Mouse (Mus musculus) mouse embryonic stem cell (cell line): ENCODE measurements around the gene Tmem182.

Source experiments
- in situ Hi-C, 2 experiments: fragments of 300-500 bp; cut with MboI; formaldehyde crosslinking; loops; 1 replicate in 1 of 2; 3 replicates in 1 of 2; pipeline ENCODE4 v1.14.3; 2019 to 2020; ENCODE audit warnings: low sequenced_read_pairs in 2 of 2, low pct_unique_long_range_greater_than_20kb in 1 of 2, mixed read lengths in 1 of 2; ENCODE audit not compliant: unreplicated experiment in 1 of 2

The Tmem182 gene

DNA sequence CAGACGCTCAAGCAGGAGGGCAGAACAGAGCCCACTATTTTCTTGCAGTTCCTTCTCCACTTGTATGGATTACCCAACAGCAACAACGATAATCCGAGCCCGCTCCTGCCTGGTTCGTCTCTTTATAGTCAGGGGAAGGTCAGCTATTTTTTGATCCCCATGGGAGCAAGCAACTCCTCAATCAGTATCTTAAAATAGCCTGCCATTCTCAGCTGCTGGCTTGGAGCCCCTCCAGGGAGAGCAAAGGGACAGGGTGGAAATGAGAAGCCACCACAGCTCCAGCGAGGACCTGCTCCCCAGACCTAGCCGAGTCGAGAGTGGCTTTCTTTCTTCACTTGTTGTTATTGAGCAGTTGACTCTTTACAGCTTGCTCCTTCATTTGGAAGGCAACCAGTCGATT is at the start of gene Tmem182:
TSS of gene Tmem182 (plus strand) at position 251 of the 400 bp plus-strand sequence.
- in situ Hi-C loops: no loop called here

DNA sequence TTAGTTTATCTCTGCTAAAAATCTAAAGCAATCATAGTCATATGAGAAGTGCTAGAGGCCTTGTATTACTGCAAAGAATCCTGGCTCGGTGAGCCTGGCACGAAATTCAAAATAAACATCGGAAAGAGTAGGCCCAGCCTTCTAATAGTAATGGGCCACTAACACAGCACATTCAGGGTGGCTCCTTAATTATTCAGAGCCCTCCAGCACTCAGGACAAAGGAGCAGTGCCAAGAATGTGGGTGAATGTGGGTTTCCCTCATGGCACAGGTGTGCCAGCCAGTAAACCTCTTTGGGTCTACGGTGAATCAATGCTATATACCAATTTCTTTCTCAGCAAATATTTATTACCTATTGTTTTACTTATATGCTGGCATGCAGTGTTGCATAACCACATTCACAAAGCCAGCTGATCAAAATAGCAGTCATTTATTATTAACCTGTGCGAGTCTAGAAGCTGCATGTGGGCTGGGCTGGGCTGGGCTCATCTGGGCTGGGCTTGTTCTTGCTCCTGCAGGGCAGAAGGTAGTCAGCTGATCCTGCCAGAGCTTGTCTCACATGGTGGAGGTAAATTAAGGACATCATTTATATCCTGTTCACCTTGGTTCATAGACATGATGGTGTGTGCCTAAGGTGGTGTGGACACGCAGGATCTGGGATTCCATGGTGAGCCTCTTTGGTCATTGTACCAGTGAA is 45.5 kb upstream of the Tmem182 start:
- in situ Hi-C loops: loop anchor here in 1 of 2 experiments (25.0 kb wide), 1 partner anchor 173 kb away; the partner anchor contains the start of gene Slc9a4

DNA sequence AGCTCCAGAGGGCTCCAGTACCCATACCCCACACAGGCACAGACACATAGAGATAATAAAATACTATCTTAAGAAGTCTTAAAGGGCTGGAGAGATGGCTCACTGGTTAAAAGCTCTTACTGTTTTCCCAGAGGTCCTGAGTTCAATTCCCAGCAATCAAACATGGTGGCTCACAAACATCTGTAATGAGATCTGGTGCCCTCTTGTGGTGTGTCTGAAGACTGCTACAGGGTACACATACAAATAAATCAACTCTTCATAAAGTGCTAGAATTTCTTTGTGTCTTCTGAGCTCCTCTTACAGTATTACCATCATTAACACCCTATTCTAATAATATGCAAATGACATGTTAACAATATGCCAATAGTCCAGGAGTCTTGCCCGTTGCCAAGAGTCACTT is 41.4 kb upstream of the Tmem182 start:
- in situ Hi-C loops: loop anchor here in 1 of 2 experiments (25.0 kb wide), 1 partner anchor 177 kb away; the partner anchor contains the start of gene Slc9a4

DNA sequence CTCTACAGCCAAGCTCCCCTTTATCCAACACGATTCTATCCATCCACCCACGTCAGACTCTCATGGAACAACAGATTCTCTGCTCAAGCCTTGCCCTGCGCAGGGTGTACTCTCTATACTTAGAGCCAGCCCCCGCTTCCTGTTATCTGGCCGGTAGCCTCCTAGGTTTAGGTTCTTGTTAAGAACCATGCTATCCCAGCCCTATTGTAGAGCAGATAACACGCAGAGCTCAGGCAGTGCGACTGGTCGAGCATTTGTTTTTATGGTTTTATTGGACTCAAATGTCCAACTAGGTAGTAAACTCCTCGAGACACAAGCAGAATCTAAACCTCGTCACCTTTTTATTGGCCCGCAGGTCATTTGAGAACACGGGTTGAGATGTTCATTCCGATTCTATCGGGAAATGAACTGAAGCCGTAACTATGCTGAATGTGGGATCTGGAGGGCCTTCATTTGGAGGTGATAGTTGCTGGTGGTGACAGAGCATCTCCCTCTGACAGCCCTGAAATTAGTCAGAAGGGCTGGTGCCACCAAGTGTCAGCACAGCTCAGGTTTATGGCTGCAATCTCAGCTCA is 40.6 kb upstream of the Tmem182 start:
- in situ Hi-C loops: loop anchor here in 1 of 2 experiments (25.0 kb wide), 1 partner anchor 177 kb away; the partner anchor contains the start of gene Slc9a4

DNA sequence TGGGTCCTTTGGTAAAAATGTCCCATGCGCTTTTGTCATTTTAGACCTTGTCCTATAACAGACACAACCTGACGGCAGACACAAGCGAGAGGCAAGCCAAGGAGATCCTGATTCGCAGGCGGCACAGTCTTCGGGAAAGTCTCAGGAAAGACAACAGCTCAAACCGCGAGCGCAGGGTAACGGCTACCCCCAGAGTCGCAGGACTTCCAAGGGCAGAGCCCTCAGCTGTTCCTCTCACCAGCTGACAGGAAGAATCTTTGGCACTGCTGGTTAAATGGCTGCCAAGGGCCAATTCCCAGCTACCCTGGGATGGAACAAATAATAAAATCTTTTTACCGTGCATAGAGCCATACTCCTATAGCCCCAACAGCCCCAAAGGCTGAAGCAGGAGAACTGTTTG is 39.9 kb upstream of the Tmem182 start:
- in situ Hi-C loops: loop anchor here in 1 of 2 experiments (25.0 kb wide), 1 partner anchor 178 kb away; the partner anchor contains the start of gene Slc9a4

DNA sequence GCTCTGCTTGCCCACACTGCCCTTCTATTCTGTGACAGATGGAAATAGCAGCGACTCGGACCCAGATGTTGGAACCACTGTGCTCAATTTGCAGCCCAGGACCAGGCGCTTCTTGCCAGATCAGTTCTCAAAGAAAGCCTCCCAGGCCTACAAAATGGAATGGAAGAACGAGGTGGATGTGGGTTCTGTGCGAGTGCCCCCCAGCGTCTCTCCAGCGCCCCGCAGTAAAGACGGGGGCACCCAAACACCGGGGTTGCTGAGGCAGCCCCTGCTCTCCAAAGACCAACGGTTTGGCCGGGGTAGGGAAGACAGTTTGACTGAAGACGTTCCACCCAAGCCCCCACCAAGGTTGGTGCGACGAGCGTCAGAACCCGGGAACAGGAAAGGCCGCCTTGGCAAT is 37.8 kb upstream of the Tmem182 start:
- in situ Hi-C loops: loop anchor here in 1 of 2 experiments (25.0 kb wide), 1 partner anchor 180 kb away; the partner anchor contains the start of gene Slc9a4

DNA sequence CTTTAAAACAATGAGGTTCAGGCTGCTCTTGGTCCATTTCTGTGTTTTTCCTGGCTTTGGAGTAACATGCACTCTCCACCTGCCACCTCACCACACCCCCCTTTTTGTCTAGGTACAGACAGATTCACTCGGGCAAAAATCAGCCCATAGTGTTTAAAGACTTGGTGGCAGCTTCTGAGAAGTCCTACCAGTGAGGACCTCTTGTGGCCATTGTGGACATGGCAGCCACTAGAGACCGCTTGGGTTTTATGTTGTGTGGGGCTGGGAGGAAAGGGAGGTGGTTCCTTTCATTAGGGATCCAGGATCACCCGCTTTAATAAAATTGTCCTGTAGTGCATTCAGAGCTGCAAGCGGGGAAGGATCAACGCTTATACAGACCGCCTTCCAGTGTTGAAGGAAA is 36.8 kb upstream of the Tmem182 start:
- in situ Hi-C loops: loop anchor here in 1 of 2 experiments (25.0 kb wide), 1 partner anchor 181 kb away; the partner anchor contains the start of gene Slc9a4

DNA sequence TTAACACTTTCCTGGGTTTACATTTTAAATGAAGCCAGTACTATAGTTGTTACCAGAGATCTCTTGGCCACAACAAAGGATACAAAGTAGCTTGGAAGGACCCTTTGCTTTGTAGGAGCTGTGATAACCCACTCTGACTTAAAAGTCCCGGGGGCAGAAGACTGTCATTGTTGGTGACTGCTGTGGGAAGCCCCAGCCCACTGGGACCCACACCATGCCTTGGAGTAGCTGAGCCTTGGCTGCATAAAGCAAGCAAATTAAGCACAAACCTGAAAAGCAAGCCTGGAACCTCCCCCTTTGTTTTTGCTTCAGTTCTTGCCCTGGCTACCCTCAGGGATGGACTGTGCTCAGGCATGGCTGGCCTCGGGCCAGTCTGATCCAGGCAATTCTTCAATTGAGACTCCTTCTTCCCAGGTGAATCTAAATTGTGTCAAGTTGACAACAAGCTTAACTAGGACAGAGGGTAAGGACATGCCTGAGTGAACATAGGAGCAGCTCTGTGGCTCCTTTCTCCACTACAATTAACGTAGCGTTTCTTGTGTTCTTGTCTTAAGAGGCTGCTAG is 36.0 kb upstream of the Tmem182 start:
- in situ Hi-C loops: loop anchor here in 1 of 2 experiments (25.0 kb wide), 1 partner anchor 182 kb away; the partner anchor contains the start of gene Slc9a4

DNA sequence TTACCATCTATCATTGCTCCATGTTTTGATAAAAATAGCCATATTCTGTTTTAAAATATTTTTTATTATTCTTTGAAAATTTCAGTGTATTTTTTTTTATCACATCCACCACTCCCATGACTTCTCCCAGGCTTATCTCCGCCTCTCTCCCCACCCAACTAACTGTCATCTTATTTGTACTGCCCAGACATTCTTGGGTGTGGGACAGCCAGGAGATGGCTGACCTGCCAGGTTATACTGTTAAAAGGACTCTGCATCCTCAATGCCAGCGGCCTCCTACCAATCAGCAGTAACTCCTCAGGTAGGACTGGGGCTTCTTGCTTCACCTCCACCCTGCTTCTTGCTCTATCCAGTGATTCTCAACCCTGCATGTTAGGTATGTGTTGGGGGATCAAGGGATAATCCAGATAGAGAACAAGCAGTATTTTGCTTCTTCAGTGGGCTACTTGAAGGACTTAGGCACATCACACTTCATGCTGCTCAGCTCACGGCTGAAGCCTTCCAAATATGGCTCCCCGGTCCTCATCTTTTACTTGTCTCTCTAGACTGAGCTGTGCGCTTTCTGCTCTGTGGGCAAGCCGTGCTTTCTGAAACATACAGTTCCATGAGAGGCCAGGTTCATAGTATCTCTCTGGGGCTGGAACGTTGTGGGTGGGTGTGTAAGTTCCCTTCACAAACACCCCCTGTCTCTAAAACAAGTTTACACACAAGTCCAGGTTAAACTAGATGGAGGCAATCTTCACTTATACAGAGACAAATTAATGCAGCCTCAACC is 34.0 kb upstream of the Tmem182 start:
- in situ Hi-C loops: loop anchor here in 1 of 2 experiments (25.0 kb wide), 1 partner anchor 184 kb away; the partner anchor contains the start of gene Slc9a4

DNA sequence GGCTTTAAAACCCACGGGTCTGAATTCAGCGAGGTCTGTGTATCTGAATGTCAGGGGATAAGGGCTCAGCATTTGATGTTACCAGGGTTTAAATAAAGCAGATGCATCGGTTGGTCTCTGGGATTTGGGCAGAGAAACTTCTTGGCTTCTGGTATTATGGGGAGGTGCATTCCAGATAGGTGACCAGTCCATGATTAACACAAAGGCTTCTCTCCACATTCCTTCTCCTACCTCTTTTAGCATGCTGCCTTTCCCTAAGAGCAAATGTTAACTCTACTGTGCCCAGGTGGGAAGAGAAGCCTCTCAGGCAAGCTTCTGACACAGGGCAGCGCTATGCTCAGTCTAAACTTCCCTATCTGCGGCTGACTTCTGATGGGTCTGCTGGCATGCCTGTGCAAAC is 32.2 kb upstream of the Tmem182 start:
- in situ Hi-C loops: loop anchor here in 1 of 2 experiments (25.0 kb wide), 1 partner anchor 186 kb away; the partner anchor contains the start of gene Slc9a4

DNA sequence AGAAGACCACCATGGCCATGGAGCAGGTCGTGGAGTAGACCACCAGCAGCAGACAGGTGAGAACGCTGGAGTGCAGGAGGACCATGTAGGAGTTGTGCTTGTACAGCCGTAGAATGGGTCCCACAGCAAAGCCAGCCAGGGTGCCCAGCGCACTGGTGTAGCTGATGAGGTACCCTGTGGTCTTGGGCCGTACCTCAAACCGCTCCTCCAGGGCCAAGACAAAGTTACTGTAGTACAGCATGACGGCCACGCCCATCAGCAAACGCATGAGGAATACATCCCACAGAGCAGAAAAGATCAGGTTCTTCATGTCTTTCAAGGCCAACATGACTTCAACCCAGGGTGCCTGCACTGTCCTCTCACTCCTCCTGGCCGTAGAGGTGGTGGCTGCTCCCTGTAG is 31.4 kb upstream of the Tmem182 start:
- in situ Hi-C loops: loop anchor here in 1 of 2 experiments (25.0 kb wide), 1 partner anchor 187 kb away; the partner anchor contains the start of gene Slc9a4

DNA sequence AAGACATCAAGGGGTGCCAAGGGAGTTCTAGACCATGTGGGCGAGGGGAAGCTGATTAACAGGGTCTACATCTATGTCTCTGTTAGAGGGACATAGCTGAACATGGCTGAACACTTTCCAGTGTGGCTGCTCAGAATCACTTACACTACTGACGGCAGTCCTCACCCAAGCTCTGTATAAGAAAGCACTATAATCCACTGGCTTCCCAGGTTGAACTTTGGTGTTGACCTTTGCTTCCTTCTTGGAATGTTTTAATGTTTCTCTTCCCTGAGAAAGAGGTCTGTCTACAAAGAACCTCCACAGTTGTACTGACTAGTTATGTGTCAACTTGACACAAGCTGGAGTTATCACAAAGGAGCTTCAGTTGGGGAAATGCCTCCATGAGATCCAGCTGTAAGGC is 29.3 kb upstream of the Tmem182 start:
- in situ Hi-C loops: no loop called here

DNA sequence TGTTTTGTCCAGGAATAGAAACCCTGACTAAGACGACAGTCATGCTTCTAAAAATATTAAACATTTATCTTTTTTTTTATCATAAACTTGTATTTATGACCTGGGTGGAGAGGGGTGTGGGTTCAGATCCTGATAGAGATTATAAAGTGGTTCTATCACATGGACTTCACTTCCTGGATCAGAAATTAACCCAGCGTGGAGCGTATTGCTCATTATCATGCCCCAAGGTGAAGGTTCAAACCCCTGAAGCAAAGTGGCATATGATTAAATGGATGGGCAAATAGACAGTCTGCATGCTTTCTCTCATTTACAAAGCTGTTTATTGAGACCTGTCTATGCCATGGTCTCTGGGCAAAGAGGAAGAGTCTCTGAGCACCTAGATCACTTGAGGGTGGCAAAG is 28.6 kb upstream of the Tmem182 start:
- in situ Hi-C loops: no loop called here

DNA sequence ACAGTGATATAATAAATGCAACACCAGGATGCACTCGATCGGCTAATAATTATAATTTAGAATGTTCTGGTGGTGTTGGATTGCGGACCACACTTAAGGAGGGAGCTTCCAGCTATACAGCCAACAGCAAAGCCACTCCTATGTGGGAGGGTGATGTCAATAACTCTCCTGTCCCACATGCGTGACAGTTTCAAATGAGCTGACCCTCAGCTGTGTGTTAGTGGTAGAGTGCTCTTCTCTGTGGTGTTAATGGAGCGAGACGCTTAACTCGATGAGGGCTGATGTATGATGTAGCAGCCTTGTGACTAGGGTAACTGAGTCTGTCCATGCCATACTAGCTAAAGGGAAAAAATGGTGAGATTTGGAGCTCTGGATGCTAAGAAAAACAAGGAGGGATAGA is 22.0 kb upstream of the Tmem182 start:
- in situ Hi-C loops: no loop called here

DNA sequence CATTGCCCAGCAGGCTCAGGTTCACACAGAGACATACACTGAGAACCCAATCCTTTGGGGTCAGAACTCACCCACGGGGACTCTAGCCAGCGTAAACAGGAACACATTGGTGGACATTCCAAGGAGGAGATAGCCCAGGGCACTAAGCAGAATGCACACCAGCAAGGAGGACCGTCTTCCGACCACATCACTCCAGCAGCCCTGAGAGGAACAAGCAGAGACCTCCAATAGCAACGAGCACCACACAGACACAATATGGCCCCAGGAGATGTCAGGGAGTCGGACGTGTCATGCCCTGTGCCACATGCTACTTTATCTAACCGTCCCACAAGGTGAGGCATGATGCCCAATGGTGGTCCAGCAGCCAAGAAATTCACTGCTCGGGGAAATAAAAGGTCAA is 21.1 kb upstream of the Tmem182 start:
- in situ Hi-C loops: no loop called here

DNA sequence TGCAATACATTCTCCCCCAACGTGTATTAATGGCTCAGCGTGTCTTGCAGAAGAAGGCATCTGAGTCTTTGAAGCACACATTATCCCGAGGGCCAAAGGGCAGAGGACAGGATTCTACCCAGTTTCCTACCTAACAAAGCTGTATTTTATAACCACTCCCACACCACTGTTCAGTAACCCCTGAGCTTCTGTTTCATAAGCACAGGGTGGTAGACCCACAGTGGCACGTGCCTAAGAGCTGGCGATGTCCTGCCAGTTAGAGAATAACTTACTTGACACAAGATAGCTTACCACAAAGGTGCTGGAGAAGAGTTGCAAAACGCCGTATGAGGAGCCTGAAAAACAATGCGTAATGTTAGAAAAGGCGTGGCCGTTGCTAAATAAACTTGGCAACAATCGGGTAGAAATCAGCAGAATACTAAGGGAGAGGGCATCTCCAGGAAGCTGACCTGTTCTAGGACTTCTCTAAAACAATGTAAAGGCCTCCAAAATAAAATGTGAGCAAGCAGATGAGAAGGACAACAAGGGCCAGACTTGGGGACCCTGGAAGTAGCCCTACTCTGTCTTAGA is 19.4 kb upstream of the Tmem182 start:
- in situ Hi-C loops: no loop called here

DNA sequence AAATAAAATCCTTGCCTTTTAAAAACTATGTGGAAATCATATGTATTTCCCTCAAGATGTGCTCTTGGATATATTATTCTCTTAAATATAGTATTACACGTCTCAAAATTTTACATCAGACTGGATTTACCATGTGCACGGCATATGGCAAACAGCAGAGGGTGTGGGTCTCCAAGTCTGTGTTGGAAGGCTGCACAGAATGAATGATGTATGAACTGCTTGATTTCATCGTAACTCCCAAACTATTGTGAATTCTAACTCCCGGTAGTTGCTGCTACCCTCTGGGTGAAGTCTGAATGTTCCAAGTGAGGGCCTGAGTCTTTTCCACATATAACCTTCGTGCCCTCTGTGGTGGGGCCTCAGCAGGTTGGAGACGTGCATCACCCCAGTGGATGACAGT is 16.4 kb upstream of the Tmem182 start:
- in situ Hi-C loops: no loop called here

DNA sequence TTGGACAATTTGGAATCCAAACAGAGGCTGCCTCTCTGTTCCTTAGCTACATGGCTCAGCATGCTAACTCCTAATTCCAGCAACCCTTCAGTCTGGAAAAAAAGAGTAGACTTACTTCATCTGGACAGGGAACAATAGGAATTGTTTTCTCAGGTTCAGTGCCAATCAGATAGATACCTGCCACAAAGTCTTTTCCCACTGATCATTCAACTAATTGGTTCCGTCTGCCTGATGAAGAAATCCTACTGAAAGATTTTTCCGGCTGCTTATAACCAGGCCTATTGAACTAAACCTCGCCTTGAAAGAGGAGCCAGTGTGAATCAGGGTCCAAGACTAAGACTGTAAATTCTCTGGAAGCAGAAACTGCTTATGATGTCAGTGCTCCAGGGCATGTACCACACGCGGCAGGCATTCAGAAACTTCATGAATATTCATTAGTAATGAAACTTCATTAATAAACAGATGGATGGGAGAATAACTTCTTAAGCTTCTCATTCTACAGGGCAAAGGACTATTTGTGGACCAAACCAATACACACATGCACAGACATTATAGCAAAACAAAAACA is 15.7 kb upstream of the Tmem182 start:
- in situ Hi-C loops: no loop called here
